Mouse (Mus musculus) spleen, postnatal 14 days (tissue): Measurements from ENCODE around the gene Tspan4.

Source experiments
- DNase-seq, 2 experiments: peaks; one replicate each; pipeline ENCODE4 v3.0.0; 2021 to 2022; ENCODE audit warnings: low spot score in 2 of 2

Gene Tspan4

GRCm38 (mm10) chr7:141506278-141506677 lies 31.2 kb downstream of the Tspan4 start:
- no peak for DNase-seq

GRCm38 (mm10) chr7:141508160-141508559 lies 33.1 kb downstream of the Tspan4 start:
- DNase-seq = no peak

GRCm38 (mm10) chr7:141510196-141510595 lies 35.2 kb downstream of the Tspan4 start:
- no peak for DNase-seq

- no peak for DNase-seq
Measured at GRCm38 (mm10) chr7:141510681-141511191, 35.7 kb downstream of the Tspan4 start.

GRCm38 (mm10) chr7:141517638-141518037 lies 42.6 kb downstream of the Tspan4 start:
- no peak for DNase-seq

- no peak for DNase-seq
Measured at GRCm38 (mm10) chr7:141518296-141518695, 43.3 kb downstream of the Tspan4 start.

GRCm38 (mm10) chr7:141518926-141519325 lies 43.9 kb downstream of the Tspan4 start:
- DNase-seq = no peak

- DNase-seq = no peak
Measured at GRCm38 (mm10) chr7:141519795-141520194, 44.8 kb downstream of the Tspan4 start.

GRCm38 (mm10) chr7:141523007-141523406 lies 48.0 kb downstream of the Tspan4 start:
- DNase-seq = no peak

- no peak for DNase-seq
Measured at GRCm38 (mm10) chr7:141524271-141524670, 49.2 kb downstream of the Tspan4 start.

- DNase-seq = peak; percentile 56 to 75
Measured at GRCm38 (mm10) chr7:141524760-141525579, 49.9 kb downstream of the Tspan4 start.

GRCm38 (mm10) chr7:141525580-141525925 lies 50.5 kb downstream of the Tspan4 start:
- no peak for DNase-seq

GRCm38 (mm10) chr7:141535570-141535969 lies 60.5 kb downstream of the Tspan4 start:
- DNase-seq = no peak

GRCm38 (mm10) chr7:141538852-141539555 lies 64.0 kb downstream of the Tspan4 start:
- no peak for DNase-seq

- peak; percentile 99 for DNase-seq
Measured at GRCm38 (mm10) chr7:141539556-141540311, 64.7 kb downstream of the Tspan4 start, which contains the start of gene Chid1. Gene Chid1 (minus strand): TSS chr7:141539857.

- DNase-seq = peak in 1 of 2 experiments; percentile 16
Measured at GRCm38 (mm10) chr7:141540312-141541081, 65.5 kb downstream of the Tspan4 start.

GRCm38 (mm10) chr7:141541681-141542080 lies 66.6 kb downstream of the Tspan4 start:
- no peak for DNase-seq

- DNase-seq = no peak
Measured at GRCm38 (mm10) chr7:141542588-141542987, 67.5 kb downstream of the Tspan4 start.
